Mouse (Mus musculus) mouse embryonic stem cell (cell line): ENCODE measurements around the gene Metrn.

Experiments
- in situ Hi-C, 2 experiments: fragments of 300-500 bp; cut with MboI; formaldehyde crosslinking; loops; 1 replicate in 1 of 2; 3 replicates in 1 of 2; pipeline ENCODE4 v1.14.3; 2019 to 2020; ENCODE audit warnings: low sequenced_read_pairs in 2 of 2, low pct_unique_long_range_greater_than_20kb in 1 of 2, mixed read lengths in 1 of 2; ENCODE audit not compliant: unreplicated experiment in 1 of 2

Gene Metrn

DNA sequence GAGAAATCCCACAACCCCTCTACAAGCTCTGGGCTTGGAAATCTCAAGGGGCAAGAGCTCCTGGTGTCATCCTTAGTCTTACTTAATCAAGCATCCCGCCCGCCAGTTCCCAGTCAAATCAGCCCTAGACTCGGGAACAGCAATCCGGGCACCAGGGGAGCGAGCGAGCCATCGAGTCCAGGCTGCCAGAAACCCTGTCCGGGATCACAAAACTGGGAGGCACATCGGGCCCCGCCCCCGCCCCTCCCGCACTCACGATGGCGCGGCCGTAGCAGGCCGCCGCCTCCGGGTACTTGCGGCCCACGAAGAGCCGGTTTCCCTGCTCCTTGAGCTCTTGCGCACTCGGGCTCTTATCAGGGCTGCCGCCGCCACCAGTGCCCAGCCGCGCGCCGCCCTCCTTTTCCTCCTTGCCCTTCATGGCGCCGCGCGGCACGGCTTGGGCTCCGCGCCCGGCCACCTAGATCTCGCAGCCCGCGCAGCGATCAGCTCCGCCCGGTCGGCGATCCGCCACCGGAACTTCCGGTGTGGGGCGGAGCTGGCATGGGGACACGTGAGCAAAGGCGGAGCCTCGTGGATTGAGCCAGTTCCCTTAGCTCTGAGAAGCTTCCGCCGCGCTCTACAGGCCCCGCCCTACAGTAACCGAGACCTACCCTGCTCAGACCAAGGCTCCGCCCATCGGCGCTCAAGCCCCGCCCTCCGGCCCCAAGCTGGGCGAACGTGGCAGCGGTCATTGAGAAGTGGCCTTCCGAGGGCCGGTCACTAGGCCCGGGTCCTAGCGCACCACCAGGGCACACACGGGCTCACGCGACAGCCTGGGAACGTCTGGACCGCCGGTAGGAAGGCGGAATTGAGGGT, 35.7 kb upstream of the Metrn start:
- in situ Hi-C loops, result no loop called here

DNA sequence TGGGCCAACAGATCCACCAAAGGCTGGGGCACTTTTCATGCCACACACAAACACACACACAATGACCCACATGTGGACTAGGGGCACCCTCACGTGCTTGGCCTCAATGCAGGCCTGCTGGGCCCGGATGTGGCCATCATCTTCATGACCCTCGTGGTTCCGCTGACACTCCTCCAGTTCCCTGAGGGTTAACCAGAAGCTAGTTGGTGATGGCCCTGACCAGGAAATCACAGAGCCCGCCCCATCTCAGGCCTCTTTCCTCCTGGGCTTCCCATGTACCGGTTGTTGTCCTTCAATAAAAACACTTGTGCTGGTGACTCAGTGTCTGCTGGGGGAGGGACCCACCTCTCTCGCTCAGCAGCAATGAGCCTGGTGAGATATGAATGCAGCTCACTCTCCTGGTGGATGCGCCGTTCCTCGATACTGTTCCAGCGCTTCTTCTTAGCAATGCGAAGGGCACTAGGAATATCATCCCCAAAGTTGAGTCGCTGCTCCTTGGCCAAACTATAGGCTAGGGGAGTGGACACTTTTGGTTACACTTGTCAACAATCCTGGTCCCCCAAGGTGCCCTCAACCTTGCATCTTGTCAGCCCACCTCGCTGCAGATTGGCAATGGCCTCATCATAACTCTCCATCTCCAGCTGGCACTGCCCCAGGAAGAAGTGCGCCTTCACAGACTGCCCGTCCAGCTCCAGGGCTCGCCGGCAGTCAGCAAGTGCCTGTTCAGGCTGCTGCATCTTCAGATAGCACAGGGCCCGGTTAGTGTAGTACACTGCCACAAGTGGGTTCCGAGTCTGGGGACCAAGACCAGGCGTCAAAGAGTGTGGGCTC, 34.7 kb upstream of the Metrn start:
- in situ Hi-C loops, result no loop called here

DNA sequence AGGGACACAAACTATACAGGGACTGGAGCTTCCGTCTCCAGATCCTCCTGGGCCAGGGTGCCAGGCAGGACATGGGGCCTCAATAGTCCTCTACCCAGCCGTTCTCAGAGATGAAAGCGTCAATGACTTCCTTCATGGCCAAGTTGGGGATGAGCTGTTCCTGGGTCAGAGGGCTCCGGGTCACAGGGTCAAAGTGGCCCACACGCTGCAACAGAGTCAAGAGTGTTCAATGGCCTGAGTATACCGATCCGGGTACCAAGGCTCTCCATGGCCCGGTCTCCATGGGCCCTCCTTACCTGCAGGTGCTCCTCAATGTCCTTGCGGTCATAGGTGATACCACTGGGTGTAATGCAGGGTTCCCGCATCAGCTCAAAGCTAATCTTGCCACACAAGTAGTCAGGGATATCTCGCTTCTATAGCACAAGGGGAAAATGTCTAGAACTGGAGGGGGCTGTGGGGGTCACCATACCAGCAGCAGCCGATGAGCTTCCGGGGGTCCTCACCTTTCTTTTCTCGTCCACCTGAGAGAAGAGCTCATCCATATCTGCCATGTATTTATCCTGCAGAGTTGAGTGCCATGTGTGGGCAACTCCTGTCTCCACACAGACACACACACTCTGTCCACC, 34.0 kb upstream of the Metrn start:
- in situ Hi-C loops, result no loop called here

DNA sequence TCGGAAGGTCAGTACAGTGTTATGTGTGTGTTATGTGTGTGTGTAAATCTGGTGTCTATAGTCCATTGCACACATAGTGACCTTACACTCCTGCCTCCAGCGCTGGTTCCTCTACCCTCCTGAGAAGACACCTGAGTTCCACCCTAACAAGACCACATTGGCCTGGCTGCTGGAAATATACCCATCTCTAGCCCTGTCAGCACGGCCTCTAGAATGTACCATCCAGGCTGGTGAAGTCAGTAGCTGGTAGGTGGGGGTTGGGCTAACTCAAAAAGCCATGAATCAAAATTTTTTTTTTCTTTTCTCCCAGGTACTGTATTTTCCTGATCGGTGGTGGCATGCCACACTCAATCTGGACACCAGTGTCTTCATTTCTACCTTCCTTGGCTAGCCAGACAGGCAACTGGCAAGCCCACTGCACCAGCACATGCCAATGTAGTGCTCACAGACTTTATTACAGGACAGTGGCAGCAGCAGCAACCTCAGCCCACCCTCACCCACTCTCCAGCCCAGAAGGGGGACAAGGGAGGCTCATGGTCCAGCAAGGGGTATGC, 33.3 kb upstream of the Metrn start:
- in situ Hi-C loops, result no loop called here

DNA sequence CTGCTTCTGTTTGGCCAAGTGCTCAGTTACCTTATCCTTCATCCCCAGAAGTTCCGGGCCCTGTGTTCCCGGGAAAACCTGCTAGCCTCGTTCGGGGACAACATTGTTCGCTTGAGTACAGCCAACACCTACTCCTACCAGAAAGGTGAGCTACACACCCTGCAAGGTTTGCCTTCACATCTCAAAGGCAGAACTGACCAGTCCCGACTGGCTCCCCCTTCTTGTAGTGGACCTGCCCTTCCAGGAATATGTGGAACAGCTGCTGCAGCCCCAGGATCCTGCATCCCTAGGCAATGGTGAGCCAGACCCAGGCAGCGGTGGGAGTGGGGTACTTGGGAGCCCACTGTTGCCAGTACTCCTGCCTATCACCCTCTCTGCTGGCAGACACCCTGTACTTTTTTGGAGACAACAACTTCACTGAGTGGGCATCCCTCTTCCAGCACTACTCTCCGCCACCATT, 32.7 kb upstream of the Metrn start:
- in situ Hi-C loops, result no loop called here

DNA sequence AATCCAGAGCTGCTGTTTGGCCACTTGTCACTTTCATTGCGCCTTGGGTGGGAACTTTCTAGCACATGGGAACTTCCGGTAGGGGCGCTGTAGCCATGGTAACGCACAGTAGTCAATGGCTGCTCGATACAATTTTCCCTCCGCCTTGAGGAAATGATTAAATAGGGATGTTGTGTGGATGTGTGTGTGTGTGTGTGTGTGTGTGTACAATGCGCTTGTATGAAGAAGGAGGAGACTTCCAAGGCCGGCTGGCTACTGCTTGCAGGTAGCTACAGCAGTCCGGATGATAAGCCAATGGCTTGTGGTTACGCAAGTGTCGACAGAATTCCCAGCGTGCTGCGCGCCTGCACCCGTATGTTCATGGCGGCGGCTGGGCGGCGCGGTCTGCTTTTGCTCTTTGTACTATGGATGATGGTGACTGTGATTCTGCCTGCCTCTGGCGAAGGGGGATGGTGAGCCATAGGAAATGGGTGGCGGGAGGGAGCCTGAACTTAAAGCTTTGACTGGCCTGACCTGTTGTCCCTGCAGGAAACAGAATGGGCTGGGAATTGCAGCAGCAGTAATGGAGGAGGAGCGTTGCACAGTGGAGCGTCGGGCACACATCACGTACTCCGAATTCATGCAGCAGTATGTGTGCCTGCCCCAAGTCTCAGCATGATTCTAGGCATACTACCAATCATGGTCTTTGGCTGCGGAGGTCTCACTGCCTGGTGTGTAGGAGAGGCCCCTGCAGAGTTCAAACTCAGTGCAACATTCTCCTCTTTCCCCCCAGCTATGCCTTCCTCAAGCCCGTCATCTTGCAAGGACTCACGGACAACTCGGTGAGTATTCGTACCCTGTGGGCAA, 32.0 kb upstream of the Metrn start, which contains the start of gene Jmjd8:
Jmjd8 (plus strand) TSS at position 156 of the 846 bp plus-strand sequence.
- in situ Hi-C loops, result no loop called here

DNA sequence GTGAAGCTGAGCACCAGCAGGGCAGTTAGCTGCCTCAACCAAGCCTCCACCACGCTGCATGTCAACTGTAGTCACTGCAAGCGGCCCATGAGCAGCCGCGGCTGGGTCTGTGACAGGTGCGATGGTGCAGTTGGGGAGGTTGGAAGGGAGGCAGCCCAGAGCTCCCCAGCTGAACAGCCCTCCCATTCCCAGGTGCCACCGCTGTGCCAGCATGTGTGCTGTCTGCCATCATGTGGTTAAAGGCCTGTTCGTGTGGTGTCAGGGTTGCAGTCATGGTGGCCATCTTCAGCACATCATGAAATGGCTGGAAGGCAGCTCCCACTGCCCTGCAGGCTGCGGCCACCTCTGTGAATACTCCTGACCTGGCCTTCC, 31.3 kb upstream of the Metrn start:
- in situ Hi-C loops, result no loop called here

DNA sequence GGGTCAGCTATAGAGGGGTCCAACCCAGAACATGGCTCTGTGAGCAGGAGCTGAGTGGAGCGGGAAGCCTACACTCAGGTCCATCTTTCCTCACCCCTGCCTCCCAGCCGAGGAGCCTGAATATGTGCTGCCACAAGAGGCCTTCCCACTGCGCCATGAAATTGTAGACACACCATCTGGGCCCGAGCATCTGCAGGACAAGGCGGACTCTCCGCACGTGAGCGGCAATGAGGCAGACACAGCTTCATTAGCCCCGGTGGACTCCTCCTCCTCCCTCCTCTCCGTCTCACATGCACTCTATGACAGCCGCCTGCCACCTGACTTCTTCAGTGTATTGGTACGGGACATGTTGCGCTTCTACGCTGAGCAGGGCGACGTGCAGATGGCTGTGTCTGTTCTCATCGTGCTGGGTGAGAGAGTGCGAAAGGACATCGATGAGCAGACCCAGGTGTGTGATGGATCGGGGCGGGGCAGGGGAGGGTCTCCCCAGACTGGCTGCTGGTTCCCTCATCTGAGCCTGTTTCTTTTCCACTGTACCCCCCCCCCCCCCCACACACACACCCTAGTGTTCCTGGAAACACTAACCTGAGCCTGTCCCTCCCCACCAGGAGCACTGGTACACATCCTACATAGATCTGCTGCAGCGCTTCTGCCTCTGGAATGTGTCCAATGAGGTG, 30.7 kb upstream of the Metrn start:
- in situ Hi-C loops, result no loop called here

DNA sequence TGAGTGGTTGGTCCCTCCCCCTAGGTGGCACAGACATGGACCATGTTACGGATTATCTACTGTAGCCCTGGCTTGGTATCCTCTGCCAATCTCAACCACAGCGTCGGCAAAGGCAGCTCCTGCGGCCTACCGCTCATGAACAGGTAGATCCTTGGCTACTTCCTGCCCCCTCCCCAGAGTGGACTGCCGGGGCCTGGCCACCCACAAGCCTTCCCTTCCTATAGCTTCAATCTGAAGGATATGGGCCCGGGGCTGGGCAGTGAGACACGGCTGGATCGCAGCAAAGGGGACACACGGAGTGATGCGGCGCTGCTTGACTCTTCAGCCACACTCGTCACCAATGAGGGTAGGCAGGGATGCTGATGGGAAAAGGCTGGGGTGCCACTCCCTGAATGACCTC, 30.1 kb upstream of the Metrn start:
- in situ Hi-C loops, result no loop called here

DNA sequence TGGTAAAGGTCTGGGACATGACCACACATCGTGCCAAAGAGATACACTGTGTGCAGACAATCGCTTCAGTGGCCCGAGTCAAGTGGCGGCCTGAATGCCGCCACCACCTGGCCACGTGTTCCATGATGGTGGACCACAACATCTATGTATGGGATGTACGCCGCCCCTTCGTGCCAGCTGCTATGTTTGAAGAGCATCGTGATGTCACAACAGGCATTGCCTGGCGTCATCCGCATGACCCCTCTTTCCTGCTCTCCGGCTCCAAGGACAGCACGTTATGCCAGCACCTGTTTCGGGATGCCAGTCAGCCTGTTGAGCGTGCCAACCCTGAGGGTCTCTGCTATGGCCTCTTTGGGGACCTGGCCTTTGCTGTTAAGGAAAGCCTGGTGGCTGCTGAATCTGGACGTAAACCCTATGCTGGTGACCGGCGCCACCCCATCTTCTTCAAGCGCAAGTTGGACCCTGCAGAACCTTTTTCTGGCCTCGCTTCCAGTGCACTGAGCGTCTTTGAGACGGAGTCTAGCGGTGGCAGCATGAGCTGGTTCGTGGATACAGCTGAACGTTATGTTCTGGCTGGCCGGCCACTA, 29.1 kb upstream of the Metrn start:
- in situ Hi-C loops, result no loop called here

DNA sequence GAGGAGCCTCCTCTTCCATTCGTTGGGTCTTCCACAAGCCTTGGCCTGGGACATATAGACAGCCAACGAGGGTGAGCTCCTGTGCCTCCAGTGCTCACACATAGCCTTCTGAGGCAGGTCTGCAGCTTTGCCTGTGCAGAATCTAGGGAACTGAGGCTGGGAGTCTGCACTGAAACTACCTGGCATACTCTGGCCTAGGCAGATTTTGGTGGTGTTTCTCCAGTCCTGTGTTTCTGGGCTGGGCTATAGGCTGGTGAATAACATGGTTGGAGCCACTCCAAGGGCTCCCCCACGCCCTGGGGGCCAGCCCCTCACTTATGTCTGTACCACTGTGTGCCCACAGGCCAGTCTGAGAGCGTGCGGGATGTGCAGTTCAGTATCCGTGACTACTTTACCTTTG, 28.4 kb upstream of the Metrn start:
- in situ Hi-C loops, result no loop called here

DNA sequence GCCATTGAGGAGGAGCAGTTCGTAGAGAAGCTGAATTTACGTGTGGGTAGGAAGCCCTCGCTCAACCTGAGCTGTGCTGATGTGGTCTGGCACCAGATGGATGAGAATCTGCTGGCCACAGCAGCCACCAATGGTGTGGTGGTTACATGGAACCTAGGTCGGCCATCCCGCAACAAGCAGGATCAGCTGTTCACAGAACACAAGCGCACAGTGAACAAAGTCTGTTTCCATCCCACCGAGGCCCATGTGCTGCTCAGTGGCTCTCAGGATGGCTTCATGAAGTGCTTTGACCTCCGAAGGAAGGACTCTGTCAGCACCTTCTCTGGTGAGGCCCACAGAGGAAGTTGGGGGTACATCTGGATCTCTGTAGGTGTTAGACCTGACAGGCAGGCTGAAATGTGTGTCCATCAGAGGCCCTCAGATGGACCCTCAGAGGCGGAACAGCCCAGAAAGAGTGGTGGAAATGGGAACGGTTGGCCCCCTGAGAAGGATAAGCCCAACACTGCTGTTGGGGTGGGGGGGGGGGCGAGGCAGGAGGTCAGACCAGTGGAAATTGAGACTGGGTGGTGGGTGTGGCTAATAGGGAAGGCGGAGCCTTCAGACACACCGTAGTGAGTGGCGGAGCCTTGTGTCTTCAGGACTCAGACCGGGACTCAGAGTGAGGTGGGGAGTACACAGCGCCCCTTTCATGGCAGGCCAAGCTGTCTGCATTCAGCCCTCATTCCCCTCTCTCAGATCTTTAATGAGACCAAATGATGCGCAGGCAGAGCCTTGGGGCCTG, 27.6 kb upstream of the Metrn start:
- in situ Hi-C loops, result no loop called here

DNA sequence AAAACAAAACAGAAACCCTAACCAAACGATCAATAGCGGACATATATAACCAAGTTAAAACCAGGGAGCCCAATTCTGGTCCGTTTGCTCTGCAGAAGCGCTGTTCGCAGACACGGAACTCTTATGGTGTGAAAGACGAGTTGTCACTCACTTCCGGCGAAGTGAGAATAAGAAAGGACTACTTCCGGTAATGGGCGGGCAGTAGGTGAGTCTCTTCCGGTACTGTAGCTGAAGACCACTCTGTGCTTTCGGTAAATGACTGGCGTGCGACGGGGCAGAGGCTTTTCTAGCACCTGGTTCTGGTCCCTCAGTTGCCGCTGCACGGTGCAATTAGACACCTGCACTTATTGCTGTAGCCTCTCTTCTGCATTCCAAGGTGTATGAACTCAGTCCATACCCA, 26.5 kb upstream of the Metrn start, which contains the start of gene Wdr24:
Wdr24 (plus strand) TSS at position 176 of the 400 bp plus-strand sequence.
- in situ Hi-C loops, result no loop called here

DNA sequence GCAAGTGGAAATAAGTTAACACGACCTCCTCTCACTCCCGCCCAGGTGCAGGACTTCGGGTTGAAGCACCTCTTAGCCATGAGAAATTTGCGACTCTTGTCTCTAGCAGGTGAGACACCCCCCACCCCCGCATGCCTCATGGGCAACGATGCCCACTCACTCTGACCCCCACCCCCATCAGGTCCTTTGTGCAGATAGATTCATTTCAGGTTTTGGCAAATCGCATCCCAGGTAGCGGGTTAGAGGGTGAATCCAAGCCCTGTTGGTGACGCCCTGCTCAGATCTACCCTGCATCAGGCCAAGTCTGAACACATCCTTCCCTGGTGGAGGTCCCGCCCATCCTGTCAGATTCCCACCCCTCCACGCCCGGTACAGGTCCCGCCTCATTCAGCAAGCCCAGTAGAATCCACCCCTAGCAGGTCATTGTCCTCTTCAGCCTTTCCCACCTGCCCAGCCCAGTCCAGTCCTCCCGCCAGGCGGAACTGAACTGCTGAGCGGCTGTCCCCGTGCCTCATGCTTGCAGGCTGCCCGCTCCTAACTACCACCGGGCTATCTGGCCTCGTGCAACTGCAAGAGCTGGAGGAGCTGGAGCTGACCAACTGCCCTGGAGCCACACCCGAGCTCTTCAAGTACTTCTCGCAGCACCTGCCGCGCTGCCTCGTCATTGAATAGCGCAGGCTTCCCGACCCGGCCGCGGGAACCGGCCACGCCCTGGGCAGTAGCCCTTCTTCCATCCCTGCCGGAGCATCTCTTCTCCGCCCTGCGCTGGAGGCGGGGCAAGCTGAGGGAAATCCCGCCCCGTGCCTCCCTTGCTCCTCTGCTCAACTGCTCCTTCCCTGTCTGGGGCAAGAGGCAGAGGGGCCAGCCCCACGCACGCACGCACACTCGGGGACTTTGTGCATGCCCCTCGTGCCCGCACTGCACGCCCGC, 22.2 kb upstream of the Metrn start:
- in situ Hi-C loops, result no loop called here

DNA sequence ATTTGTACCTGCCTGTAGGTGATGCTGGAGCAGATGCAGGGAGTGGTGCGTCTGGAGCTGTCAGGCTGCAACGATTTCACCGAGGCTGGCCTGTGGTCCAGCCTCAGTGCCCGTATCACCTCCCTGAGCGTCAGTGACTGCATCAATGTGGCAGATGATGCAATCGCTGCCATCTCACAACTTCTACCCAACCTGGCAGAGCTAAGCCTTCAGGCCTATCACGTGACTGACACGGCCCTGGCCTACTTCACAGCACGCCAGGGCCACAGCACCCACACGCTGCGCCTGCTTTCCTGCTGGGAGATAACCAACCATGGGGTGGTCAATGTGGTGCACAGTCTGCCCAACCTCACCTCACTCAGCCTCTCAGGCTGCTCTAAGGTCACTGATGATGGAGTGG, 20.7 kb upstream of the Metrn start:
- in situ Hi-C loops, result no loop called here

DNA sequence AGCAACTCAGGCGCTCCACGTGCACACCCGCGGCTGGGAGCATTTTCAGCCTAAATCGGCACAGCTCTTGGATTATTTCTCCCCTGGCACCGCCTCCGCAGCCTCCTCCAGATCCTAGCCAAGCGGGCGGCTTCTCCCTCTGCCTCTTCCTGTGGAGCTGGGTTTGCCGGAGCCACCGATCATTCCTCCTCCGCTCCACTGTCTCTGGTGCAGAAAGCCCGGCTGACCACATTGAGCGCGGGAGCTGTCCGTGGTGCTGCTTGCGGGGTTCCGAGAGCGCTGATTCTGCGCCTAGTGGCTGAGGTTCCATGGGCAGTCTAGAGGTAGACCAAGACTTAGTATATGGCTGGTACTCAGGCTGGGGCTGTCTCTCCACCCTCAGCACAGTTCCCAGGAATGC, 16.5 kb upstream of the Metrn start:
- in situ Hi-C loops, result no loop called here
